Mouse (Mus musculus): ENCODE measurements at regions not wholly inside any gene's neighbourhood (a gene's known extent, or its start where the extent isn't known, plus 50 kb on each side); places are given as distances from the start of the nearest gene placed in this dataset.

DNA sequence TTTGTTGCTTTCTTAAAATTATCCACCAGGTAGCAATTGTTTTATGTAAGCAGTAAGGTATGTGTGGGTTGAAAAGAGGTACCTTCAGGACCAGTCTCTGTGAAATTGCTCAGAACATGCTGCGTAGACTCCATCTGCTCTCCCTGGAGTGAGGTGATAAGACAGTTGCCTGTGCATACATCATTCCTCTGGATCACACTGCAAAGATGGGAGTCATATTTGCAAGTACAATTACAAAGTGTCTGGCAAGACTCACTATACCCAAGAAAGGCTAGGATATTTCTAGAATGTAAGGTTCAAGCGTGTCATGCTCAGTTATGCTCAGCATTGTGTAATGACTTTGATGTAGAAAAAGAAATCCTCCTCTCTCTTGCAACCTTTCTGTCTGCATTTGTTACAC is 1283.5 kb upstream of the Slc10a2 start:
- peak; percentile 39 for DNase-seq (ENCODE audit: low spot score)

DNA sequence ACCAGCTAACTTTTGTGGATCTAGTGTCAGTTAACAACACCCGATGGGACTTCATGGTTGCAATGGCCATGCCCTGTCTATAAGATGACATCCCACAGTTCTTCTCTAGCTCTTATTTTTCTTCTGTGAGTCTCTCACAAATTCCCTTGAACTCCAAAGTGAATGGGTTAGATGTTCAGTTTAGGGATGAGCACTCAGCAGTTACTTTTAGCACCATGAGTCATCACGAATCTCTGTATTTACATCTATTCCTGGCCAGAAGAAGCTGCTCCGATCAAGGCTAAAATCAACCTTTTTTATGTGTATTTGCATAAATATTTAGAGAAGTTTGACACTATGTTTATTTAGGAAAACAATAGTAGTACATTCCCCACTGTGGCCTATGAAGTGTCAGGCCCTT is 1269.6 kb upstream of the Slc10a2 start:
- no peak for DNase-seq (ENCODE audit: low spot score)

DNA sequence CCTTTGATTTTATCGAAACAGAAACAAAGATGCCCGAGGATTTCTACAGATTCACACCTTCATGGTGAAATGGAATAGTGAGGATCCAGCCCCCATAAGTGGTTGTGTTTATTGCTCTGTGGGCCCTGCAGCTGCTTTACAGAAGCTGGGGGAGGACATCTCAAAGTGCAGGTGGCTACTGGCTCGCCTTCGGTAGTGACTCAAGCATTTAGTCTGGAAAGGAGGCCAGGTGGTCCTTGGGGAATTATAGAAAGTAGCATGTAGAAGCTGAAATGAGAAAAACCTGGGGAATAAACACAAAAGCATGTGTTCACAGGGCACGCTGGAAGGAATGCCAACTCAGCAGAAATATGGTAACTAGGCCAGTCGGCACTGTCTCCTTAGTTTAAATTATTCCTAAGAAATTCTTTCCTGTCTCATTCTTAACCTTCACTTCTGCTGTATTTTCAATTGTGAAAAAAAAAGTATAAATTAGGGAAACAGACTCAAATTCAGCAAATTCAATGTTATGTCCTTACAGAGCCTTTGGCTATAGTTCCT is 1256.3 kb upstream of the Slc10a2 start:
- DNase-seq (ENCODE audit: low spot score), result no peak

DNA sequence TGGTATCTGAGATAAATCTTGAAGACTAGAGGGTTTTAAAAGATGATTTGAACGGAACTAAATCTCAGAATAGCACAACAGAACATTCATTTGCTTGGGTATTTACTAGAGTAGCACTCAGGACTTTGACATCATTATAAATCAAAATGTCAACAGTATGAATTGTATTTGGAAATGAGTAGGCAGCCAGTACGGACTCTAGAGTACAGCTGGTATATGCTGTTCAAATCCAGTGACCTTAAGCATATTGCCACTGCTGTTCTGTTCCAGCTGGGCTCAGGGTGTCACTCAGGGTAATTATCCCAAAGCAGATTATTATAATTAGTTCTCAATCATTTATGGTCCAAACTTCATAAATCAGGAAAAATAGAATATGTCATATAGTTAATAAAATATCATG is 1252.7 kb upstream of the Slc10a2 start:
- no peak for DNase-seq (ENCODE audit: low spot score)

DNA sequence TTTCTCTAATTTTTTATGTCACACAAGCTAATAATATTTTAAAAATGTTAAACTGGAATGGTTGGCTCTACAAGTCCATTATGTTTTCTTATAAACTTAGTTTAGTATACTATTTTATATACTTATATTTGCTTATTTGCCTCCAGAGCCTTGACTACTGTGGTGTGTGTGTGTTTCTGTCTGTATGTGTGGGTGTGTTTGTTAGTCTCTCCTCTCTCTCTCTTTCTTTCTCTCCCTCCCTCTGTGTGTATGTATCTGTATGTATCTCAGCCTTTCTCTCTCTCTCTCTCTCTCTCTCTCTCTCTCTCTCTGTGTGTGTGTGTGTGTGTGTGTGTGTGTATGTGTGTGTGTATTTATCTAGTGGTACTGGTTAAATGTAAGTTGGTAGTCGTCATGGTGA is 1245.3 kb upstream of the Slc10a2 start:
- no peak for DNase-seq (ENCODE audit: low spot score)

DNA sequence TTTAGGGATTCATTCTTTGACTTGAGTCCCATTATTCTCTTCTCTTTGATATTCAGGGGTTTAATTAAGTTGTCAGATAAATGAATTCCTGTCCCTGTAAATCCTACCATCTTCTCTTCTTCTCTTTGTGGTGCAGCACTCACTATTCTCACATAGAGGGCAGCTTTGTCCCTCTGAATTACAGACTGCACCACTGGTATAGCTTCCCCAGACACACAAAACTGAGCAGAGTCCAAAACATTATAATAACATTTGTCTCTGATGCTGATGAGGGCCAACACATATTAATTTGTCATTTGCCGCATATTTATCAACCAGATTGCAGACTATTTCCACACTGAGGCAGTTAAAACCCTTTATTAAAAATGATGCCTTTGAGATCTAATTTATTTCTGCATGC is 1244.9 kb upstream of the Slc10a2 start:
- no peak for DNase-seq (ENCODE audit: low spot score)

DNA sequence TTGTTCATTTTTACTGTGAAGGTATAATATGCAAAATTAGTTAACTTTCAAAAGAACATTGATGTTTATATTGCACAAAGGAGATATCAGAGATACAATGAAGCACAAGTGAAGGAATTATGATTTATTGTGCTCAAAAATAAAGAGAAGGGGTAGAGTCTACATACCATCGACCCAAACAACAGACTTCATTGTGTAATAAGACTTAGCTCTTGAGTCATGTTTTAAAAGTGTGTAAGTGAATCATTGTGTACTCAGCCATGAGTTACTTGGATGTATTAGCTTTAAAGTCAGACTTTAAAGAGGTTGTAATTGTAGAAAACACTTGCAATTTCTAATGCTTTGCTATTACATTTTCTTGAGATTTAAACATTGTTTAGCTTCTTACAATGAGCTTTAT is 1240.6 kb upstream of the Slc10a2 start:
- DNase-seq (ENCODE audit: low spot score), result no peak

DNA sequence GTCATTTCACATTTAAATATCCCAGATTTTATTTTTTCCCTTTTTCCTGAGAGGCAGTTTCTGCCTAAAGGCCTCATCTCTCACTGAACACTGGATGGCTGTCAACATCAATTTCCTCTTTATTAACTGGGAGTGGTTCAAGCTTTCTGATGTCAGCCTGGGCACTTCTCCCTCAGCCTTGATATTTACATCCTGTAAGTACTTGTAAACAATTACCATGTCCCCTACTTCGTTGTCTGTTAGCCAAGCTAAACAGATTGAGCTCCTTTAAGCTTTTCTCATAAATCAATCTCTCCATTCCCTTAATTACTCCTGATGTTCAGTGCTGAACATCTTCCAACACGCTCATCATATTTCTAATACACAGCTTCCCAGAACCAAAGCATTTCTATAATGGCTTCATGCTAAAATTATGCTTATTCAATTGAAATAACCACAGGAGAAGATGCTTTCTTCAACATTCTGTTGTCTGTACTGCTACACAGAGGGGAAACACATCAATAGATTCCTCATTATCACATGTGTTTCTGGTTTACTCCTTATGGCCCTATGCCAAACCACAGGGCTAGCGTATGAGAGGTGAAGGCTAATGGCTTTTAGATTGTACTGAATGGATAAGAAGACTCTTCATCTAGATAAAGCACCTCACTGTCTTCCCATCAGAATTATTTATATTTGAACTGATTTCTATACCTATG is 1235.2 kb upstream of the Slc10a2 start:
- no peak for DNase-seq (ENCODE audit: low spot score)

DNA sequence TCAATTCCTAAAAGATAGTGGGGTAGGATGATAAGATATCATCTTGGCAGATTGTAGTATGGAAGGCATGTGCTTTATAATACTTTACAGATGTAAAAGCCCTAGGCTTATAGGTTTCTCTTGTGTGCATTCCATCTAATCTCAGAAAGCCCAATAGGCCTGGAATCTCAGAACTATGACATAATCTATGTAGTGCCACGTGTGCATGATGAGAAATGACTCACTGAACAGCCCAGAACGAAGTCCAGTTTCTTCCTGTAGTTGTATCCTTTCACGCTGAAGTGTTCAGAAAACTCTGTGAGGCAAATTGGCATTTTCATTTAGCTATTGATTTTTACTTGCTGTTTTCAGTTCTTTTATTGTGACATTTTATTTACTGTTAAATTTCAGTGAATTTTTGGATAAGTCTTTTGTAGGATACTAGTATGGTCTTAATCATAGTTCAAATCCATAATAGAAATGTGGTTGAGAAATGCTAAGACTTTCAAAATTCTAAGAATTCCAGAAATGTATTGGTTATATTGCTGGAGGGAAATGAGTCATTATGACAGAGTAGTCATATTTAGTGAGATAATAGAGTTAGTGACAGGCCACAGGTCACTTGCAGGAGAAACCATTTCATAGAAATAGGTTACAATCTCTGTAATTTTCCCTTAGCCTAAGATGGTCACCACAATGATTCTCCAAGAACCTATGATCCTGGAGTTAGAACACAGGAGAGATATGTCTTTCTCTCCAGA is 1229.3 kb upstream of the Slc10a2 start:
- DNase-seq (ENCODE audit: low spot score), result no peak

DNA sequence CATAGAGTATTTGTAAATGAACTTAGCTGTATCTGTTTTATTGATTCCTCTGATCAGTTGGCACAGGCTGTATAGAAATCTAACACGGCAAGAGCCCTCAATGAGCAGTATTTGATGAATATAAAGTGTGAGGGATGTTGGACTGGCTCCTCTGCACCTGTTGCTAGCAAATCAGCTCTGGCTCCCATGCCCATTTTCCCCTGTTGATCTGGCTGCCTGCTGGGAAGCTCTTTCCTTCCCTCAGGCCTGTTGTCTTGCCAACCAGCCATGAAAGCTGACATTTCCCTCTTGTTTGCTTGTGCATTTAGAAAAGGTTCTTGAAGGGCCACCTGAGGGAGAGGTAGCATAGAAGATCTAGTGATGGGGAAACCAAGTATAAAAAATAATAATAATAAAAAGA is 1216.2 kb upstream of the Slc10a2 start:
- DNase-seq (ENCODE audit: low spot score), result no peak

DNA sequence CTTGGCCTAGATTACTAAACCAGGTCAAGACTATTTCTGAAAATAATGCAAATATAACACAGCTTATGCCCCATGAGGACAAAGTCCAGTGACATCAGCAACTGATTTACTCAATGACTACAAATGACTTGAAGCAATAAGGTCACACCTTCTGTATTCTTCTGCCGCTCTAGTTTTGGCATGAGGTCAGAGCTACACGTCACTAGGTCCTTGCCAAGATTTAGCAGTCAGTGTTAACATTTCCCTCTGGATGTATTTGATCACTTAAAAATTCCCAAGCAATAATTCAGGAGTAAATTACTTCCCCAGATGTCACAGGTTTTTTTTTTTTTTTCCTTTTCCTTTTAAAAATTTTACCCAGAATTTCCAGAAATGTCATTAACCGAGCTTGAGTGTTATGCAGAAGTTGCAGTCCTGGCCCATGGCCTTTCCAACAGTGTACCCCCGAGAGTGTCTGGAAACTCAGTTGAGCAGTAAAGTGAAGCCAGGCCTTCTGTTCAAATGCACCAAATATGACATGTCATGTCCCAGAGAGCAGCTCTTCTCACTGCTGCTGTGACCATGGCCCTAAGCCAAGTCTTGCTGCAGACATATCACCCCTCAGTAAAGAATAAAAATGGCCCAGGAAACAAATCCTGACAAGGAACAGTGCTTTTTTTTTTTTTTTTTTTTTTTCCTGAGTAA is 1210.2 kb upstream of the Slc10a2 start:
- DNase-seq (ENCODE audit: low spot score), result no peak

DNA sequence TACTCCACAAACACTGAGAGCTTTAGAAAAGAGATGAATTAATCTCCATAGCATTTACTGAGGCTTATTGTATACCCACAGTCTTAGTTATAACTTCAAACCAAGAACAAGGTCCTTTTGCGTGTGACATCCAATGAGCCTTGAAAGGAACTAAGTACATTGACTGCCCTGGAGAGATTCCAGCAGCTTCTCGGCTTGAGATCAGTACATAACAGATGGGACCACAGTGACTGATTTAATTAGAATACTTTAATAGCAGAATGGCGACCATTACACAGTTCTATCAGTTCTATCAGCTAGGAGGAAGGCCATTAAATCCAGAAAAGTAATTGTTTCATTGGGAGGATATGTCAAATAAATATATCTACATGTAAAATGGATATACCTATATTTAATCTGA is 1183.7 kb upstream of the Slc10a2 start:
- DNase-seq (ENCODE audit: low spot score), result no peak

DNA sequence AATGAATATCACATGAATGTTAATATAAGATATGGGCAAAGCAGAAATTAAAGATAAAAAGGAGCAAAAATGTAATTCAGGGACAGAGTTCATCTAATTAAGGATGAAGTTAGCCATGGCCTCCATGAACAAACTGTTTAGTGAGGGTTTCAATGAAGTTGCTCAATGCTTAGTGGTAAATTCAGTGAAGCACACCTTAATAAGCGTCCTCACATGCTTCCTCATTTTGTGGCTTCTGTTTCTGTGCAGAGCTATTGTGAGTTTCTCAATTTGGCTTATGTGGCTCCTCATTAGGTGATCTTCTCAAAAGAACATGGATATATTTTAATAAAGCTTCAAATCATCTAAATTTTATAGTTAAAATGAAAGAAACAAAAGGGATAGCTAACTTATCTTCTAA is 1174.8 kb upstream of the Slc10a2 start:
- DNase-seq (ENCODE audit: low spot score), result no peak
